Mouse (Mus musculus): Measurements from ENCODE around the gene Hspa12b. TPM values are rescaled to one million over a fixed set of nuclear protein-coding genes. Genes with fewer than 3 reads are reported as not detected.

Hspa12b gene
- polyA plus RNA-seq, 1 experiment from 2014 or later: 21.2 TPM

DNA sequence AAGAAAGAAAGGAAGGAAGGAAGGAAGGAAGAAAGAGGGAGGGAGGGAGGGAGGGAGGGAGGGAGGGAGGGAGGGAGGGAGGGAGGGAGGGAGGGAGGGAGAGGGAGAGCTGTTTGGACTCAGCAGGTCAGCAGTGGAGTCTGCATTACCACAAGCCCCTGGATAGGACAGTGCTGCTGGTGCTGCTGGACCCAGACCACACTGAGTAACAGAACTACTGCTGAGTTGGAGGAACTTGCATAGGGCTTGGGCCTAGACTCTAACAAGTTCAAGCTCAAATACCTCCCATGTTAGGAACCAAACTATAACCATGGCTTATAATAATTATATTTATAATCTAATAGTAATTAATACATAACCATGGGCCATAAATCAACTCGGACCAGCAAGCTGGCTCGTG, 3.8 kb downstream of the Hspa12b start:
- no peak overlapping the region for H3K4me3 ChIP-seq (replicated peaks)
- no peak for ATAC-seq (ENCODE audit: insufficient number of reproducible peaks, insufficient read depth, low FRiP score, low TSS enrichment, low read depth)
- 84% methylated on average over 2 of the region's 2 CpGs for WGBS
- H3K9me3 ChIP-seq: no peaks in the 10 kb centered on the region
- H3K4me1 ChIP-seq (replicated peaks): peaks cover 52% of the 10 kb centered on the region
- no peak overlapping the region for H3K4me2 ChIP-seq
- H3K27ac ChIP-seq: no peak overlapping the region
- peaks cover 47% of the 10 kb centered on the region for H3K36me3 ChIP-seq
- no peaks in the 10 kb centered on the region for H3K27me3 ChIP-seq
- H3K9ac ChIP-seq (replicated peaks): no peak overlapping the region

DNA sequence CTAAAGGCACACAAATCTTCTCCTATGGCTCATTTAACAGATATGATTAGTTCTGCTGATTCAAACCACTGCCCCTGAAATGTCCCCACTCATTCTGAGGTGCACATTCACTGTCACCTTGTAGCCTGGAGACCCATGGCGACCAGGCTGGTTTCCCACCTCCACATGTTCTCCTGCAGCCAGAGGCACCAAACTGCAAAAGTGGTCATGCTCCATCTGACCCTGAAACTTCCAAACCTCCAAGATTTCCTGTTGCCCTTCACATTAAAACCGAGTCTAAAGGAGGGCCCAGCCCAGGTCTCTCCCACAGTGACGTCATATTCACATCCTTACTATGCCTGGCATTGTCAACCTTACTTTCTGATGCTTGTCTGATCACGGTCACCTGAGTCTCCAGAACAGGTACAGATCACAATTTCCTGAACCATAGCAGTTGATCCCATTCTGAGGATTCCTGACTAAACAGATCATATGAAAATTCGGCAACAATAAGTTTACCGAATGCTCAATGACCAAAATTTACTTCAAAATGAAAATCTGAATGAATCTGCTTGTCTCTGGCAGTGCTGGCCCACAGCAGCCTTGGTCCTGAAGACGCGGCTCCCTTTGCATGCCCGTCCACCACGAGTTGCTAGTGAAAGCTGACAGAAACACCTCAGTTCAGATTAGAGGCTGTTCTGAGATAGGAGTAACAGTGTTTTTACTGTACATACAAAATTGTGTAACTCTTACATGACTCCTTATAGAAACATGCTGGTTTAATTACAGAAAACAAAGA, 5.2 kb downstream of the Hspa12b start:
- Histone ChIP-seq H3K27me3 (no peaks in the 10 kb centered on the region), H3K4me1 (replicated peaks) (peaks cover 38% of the 10 kb centered on the region), H3K27ac (no peak overlapping the region), H3K36me3 (peaks cover 62% of the 10 kb centered on the region), H3K4me3 (replicated peaks) (no peak overlapping the region), H3K9ac (replicated peaks) (no peak overlapping the region), H3K4me2 (no peak overlapping the region), H3K9me3 (no peaks in the 10 kb centered on the region)
- 86% methylated on average over 10 of the region's 10 CpGs for WGBS
- ATAC-seq (ENCODE audit: insufficient number of reproducible peaks, insufficient read depth, low FRiP score, low TSS enrichment, low read depth): no peak

DNA sequence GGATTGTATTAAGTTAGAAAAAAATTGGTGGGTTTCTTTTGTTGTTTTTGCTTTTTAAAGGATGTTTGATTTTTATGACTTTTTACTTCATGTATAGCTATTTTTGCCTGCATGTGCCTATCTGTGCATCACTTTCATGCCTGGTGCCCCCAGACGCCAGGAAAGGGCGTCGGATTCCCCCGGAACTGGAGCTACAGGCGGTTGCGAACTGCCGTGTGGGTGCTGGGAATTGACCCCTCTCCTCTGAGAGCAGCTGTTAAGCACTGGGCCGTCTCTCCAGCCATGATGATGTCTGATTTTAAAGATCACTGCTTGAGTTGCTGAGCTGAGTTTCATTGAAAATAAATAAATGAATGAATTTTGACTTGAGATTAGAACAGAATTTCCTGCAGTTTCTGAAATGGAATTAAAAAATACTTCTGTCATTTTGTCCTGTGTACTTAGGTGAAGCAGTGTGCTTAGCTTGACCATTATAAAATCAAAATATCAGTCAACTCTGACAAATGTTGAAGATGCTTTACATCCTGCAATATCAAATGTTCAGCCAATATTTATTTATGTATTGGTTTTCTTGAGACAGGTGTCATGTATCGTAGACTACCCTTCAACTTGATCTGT, 6.0 kb downstream of the Hspa12b start, which contains the start of gene Gm11037:
TSS of gene Gm11037 (plus strand) at position 568 of the 618 bp plus-strand sequence.
- peaks cover 31% of the 10 kb centered on the region for H3K4me1 ChIP-seq (replicated peaks)
- H3K4me2 ChIP-seq: no peak within 1 kb of the TSS
- no peak for ATAC-seq (ENCODE audit: insufficient number of reproducible peaks, insufficient read depth, low FRiP score, low TSS enrichment, low read depth)
- 86% methylated on average over 9 of the region's 9 CpGs for WGBS
- H3K36me3 ChIP-seq: peaks cover 69% of the 10 kb centered on the region
- peak within 1 kb of the TSS; percentile 4; the same call in 1 of the 2 replicates for H3K27ac ChIP-seq
- H3K27me3 ChIP-seq: no peaks in the 10 kb centered on the region
- H3K9me3 ChIP-seq: no peaks in the 10 kb centered on the region
- no peak within 1 kb of the TSS for H3K4me3 ChIP-seq (replicated peaks)
- H3K9ac ChIP-seq (replicated peaks): no peak within 1 kb of the TSS

DNA sequence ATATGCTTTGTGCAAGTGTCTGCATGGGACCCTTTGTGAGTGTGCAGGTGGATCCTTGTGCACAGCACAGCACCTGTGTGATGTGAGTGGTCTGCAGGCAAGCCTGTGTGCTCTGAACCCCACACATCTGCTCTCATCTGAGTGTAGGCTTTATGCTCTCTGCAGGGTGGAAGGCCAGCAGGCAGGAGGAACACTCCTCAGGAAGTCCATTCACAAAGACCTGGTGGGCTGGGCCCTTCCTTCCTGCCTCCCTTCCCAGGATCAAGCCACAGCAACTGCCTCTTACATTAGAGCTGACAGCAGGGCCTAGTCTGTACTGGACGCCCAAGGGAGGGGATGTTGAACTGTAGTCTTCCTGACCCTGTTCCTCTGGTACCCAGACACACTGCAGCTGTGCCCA, 7.3 kb downstream of the Hspa12b start:
- WGBS: 50% methylated on average over 1 of the region's 1 CpGs
- Histone ChIP-seq H3K27ac (peak overlapping the region; percentile 4; the same call in 1 of the 2 replicates), H3K27me3 (no peaks in the 10 kb centered on the region), H3K4me1 (replicated peaks) (peaks cover 19% of the 10 kb centered on the region), H3K9ac (replicated peaks) (0 out of 2 replicates have a peak overlapping the region, but pooled peaks have one; percentile 23), H3K4me2 (no peak overlapping the region), H3K36me3 (peaks cover 78% of the 10 kb centered on the region), H3K4me3 (replicated peaks) (no peak overlapping the region), H3K9me3 (no peaks in the 10 kb centered on the region)
- no peak for ATAC-seq (ENCODE audit: insufficient number of reproducible peaks, insufficient read depth, low FRiP score, low TSS enrichment, low read depth)

DNA sequence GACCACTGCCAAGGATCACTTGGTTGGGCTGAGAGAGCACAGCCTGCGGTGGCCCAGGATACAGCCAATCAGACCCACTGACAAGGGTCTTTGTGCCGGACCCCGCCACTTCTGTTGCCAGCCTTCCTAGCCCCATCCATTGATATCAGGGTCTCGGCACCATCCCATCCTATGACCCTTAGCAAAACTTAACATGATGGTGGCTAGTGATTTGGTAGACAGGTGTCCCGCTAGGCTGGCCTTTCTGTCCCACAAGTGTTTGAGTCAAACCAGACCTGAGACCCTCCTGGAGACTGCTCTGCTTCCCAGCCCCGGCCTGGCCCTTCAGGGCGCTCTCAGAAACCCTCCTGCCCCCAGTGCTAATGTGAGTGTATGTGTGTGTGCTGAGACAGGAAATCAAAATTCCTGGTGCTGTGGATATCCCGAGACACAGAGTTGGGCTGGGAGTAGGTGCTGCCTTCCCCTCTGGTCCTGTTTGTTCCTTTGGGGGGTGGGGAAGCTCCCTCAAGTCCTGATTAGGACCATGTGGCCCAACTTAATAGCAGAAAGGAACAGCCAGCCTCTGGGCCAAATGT, 7.8 kb downstream of the Hspa12b start:
- WGBS: 67% methylated on average over 8 of the region's 8 CpGs
- peak overlapping the region; percentile 4; the same call in 1 of the 2 replicates for H3K27ac ChIP-seq

DNA sequence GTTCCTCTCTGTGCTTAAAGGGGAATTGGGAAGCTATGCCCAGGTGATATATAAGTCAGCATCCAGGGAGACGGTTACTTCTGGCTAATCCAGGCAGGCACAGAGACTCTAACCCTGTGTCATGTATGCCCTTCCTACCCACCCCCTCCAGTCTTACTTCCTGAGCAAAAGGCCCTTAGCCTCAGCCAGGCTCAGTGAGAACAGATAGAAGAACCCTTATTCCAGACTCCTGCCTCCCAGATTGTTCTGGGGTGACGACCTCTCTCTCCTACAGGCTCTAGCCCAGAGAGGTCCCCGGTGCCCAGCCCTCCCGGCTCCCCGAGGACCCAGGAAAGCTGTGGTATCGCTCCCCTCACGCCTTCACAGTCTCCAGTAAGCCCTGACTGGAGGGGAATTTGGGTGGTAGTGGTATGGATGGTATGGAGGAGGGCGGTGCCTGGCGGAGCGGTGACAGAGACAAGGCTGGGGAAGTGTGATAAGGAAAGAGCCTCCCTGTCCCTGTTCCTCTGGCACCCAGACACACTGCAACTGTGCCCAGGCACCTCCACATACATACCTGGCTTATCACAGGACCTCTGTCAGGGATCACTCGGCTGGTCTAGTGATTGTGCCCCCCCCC, 8.6 kb downstream of the Hspa12b start:
- 0 out of 2 replicates have a peak overlapping the region, but pooled peaks have one; percentile 4 for H3K27ac ChIP-seq
- H3K9me3 ChIP-seq: no peaks in the 10 kb centered on the region
- H3K4me3 ChIP-seq (replicated peaks): no peak overlapping the region
- no peak overlapping the region for H3K4me2 ChIP-seq
- ATAC-seq (ENCODE audit: insufficient number of reproducible peaks, insufficient read depth, low FRiP score, low TSS enrichment, low read depth): peak; percentile 60; the same call in 1 of the 2 replicates
- H3K9ac ChIP-seq (replicated peaks): 0 out of 2 replicates have a peak overlapping the region, but pooled peaks have one; percentile 18
- no peaks in the 10 kb centered on the region for H3K27me3 ChIP-seq
- 56% methylated on average over 11 of the region's 11 CpGs for WGBS
- peaks cover 86% of the 10 kb centered on the region for H3K36me3 ChIP-seq
- peaks cover 19% of the 10 kb centered on the region for H3K4me1 ChIP-seq (replicated peaks)

More for the DNA sequence above, 7.8 kb downstream of the Hspa12b start:
- peaks cover 19% of the 10 kb centered on the region for H3K4me1 ChIP-seq (replicated peaks)
- no peak overlapping the region for H3K4me3 ChIP-seq (replicated peaks)
- H3K36me3 ChIP-seq: peaks cover 80% of the 10 kb centered on the region
- no peak overlapping the region for H3K4me2 ChIP-seq
- no peaks in the 10 kb centered on the region for H3K27me3 ChIP-seq
- H3K9me3 ChIP-seq: no peaks in the 10 kb centered on the region
- no peak for ATAC-seq (ENCODE audit: insufficient number of reproducible peaks, insufficient read depth, low FRiP score, low TSS enrichment, low read depth)
- 0 out of 2 replicates have a peak overlapping the region, but pooled peaks have one; percentile 23 for H3K9ac ChIP-seq (replicated peaks)

DNA sequence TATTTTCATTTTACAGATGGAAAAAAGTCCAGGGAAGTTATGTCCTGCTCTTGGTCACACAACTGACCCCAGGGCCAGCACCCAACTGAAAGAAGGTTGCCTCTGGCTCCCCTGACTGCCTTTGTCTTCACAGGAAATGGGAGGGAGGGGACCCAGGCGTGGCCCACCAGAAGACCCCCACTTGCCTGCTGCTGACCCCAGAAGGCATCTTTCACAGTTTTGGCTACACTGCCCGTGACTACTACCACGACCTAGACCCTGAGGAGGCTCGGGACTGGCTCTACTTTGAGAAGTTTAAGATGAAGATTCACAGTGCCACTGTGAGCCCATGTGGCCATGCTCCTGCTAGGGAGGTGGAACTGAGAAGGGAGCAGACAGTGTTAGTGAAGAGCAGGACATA, 11.2 kb downstream of the Hspa12b start:
- H3K27me3 ChIP-seq: no peaks in the 10 kb centered on the region
- H3K4me1 ChIP-seq (replicated peaks): peaks cover 22% of the 10 kb centered on the region
- H3K9me3 ChIP-seq: no peaks in the 10 kb centered on the region
- H3K36me3 ChIP-seq: peaks cover 96% of the 10 kb centered on the region
- no peak overlapping the region for H3K9ac ChIP-seq (replicated peaks)
- no peak overlapping the region for H3K4me3 ChIP-seq (replicated peaks)
- no peak overlapping the region for H3K27ac ChIP-seq
- 92% methylated on average over 4 of the region's 4 CpGs for WGBS
- H3K4me2 ChIP-seq: no peak overlapping the region
- no peak for ATAC-seq (ENCODE audit: insufficient number of reproducible peaks, insufficient read depth, low FRiP score, low TSS enrichment, low read depth)

DNA sequence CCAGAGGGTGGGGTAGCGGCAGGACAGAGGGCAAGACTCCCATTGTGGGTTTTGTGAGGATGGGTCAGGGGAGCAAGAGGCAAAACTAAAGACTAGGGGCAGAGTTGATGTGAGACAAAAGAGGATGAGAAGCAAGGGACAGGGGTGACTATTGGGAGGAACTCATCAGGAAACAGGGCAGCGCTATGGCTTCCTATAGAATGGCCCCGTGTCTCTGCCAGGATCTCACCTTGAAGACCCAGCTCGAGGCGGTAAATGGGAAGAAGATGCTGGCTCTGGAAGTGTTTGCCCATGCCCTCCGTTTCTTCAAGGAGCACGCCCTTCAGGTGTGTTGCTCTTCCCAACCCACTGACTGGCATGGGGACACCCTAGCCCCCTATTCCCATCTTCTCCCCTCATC, 11.7 kb downstream of the Hspa12b start:
- peaks cover 100% of the 10 kb centered on the region for H3K36me3 ChIP-seq
- no peak for ATAC-seq (ENCODE audit: insufficient number of reproducible peaks, insufficient read depth, low FRiP score, low TSS enrichment, low read depth)
- no peak overlapping the region for H3K4me2 ChIP-seq
- H3K9me3 ChIP-seq: no peaks in the 10 kb centered on the region
- H3K27ac ChIP-seq: no peak overlapping the region
- H3K4me3 ChIP-seq (replicated peaks): no peak overlapping the region
- peaks cover 22% of the 10 kb centered on the region for H3K4me1 ChIP-seq (replicated peaks)
- no peaks in the 10 kb centered on the region for H3K27me3 ChIP-seq
- WGBS: 97% methylated on average over 7 of the region's 7 CpGs
- H3K9ac ChIP-seq (replicated peaks): no peak overlapping the region

DNA sequence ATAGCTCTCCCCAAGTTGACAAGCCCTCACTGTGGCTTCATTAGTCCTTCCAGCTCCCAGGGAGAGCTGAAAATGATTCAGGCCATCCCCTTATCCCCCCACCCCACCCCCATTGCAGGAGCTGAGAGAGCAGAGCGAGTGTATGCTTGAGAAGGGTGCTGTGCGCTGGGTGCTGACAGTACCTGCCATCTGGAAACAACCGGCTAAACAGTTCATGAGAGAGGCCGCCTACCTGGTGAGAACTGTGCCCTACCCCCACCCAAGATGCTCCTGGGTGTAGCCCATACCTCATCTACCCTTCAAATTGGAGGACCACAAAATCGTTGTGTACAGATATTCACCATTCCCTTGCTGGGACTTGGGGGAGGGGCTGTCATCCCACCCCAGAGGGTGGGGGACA, 12.2 kb downstream of the Hspa12b start:
- peaks cover 98% of the 10 kb centered on the region for H3K36me3 ChIP-seq
- ATAC-seq (ENCODE audit: insufficient number of reproducible peaks, insufficient read depth, low FRiP score, low TSS enrichment, low read depth): no peak
- H3K9me3 ChIP-seq: no peaks in the 10 kb centered on the region
- no peaks in the 10 kb centered on the region for H3K27me3 ChIP-seq
- H3K9ac ChIP-seq (replicated peaks): no peak overlapping the region
- H3K4me3 ChIP-seq (replicated peaks): no peak overlapping the region
- 82% methylated on average over 5 of the region's 5 CpGs for WGBS
- H3K27ac ChIP-seq: no peak overlapping the region
- H3K4me2 ChIP-seq: no peak overlapping the region
- H3K4me1 ChIP-seq (replicated peaks): peaks cover 17% of the 10 kb centered on the region

DNA sequence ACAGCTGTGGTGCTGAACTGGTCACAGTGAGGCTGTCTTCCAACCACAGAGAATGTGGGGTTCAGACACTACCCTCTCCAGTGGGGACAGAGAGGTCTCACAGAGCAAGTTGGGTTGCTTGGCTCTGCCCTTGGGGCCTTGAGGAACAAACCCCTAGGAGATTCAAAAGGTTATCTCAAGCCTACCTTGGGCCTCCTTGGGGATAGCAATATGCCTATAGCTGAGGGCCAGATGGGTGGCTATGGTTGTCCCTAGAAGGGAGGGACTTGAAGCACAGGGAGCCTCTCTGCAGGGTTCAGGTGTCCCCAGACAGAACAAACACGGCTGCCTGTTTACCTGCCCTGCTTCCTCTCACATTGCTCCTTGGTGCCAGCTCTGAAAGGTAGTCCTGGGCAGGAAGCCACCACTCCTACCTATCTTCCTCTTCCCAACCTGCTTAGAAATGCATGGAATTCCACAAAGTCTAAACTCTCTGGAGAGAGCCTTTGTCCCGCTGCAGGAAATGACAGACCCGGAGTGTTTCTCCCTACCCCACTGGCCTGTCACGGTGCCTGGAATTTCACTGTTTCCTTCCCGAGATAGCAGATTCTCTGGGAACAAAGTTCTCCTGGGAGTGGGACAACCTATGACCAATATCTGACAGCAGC, 12.9 kb downstream of the Hspa12b start:
- H3K4me2 ChIP-seq: no peak overlapping the region
- H3K4me1 ChIP-seq (replicated peaks): peaks cover 10% of the 10 kb centered on the region
- ATAC-seq (ENCODE audit: insufficient number of reproducible peaks, insufficient read depth, low FRiP score, low TSS enrichment, low read depth): no peak
- H3K27me3 ChIP-seq: no peaks in the 10 kb centered on the region
- 52% methylated on average over 5 of the region's 5 CpGs for WGBS
- H3K27ac ChIP-seq: no peak overlapping the region
- H3K4me3 ChIP-seq (replicated peaks): no peak overlapping the region
- H3K36me3 ChIP-seq: peaks cover 98% of the 10 kb centered on the region
- H3K9me3 ChIP-seq: no peaks in the 10 kb centered on the region
- no peak overlapping the region for H3K9ac ChIP-seq (replicated peaks)

Measured in limb, embryonic 12.5 days (tissue).